Mouse (Mus musculus): ENCODE measurements around the gene Myo1b.
A peak's percentile ranks its signal among the peaks of the same experiment; 100 is the strongest.

Gene Myo1b

GRCm38 (mm10) chr1:51789269-51789668 is 126.6 kb downstream of the Myo1b start:
- no peak for DNase-seq (ENCODE audit: low spot score in 2 of 2)

GRCm38 (mm10) chr1:51782091-51782490 is 133.8 kb downstream of the Myo1b start:
- DNase-seq (ENCODE audit: low spot score in 2 of 2), result no peak

GRCm38 (mm10) chr1:51780357-51780756 is 135.5 kb downstream of the Myo1b start:
- DNase-seq (ENCODE audit: low spot score in 2 of 2), result no peak

DNA sequence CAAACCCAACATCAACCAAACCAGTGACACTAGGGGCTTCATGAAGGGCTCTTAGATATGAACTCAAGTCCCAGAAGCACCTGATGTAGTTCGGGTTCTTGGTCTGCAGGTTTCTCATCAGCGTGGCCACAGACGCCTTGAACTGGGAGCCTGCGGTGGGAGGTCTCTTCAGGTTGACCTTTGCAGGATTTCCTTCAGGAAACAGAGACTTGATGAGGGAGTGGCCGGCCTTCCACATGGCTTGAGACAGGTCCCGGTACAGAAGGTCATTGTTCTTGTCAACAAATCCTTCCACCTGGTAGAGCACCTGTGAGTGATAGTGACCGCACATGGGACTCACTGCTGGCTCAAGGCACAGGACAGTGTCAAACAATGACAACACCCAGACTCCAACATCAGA is 137.6 kb downstream of the Myo1b start:
- DNase-seq (ENCODE audit: low spot score in 2 of 2), result no peak

DNA sequence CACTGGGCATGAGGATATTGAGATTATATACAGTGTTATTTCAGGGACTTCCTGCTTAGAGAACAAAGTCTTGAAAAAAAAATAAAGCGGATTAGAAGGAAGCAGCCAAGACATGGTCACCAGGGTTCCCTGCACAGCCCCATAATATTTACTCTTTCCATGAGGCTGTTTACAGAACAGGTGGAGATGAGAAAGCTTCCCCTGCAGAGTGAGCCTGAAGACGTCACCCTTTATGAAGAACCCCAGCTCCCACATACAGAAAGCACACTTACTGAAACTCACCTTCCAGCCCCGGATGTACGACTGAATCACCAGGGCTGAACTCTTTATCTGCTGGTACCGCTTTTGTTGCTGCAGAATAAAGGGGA is 145.4 kb downstream of the Myo1b start:
- DNase-seq (ENCODE audit: low spot score in 2 of 2), result no peak

GRCm38 (mm10) chr1:51769815-51770503 is 145.9 kb downstream of the Myo1b start:
- no peak for DNase-seq (ENCODE audit: low spot score in 2 of 2)

DNA sequence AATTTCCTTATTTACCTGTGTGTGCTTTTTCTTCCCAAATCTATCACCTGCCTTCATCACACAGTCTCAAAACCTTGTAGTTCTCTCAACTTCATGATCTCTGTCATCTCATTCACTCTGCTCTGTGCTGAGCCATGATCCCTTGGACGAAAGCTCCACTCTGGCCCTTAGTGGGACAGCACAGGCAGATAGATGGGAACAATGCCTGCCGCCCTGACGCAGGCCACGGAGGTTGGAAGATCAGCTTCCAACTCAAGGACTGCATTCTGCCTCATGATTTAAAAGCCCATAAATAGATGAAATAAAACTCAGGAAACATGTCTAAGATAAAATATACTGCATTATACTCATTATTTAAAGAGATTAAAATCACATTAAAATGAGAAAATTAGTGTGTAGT is 149.6 kb downstream of the Myo1b start:
- no peak for DNase-seq (ENCODE audit: low spot score in 2 of 2)

GRCm38 (mm10) chr1:51765156-51765555 is 150.7 kb downstream of the Myo1b start:
- no peak for DNase-seq (ENCODE audit: low spot score in 2 of 2)

GRCm38 (mm10) chr1:51759657-51760056 is 156.2 kb downstream of the Myo1b start:
- DNase-seq (ENCODE audit: low spot score in 2 of 2), result no peak

GRCm38 (mm10) chr1:51758326-51759109 is 157.4 kb downstream of the Myo1b start:
- peak; percentile 58 to 60 for DNase-seq (ENCODE audit: low spot score in 2 of 2)

- DNase-seq (ENCODE audit: low spot score in 2 of 2), result no peak
Measured at GRCm38 (mm10) chr1:51753621-51754020, 162.2 kb downstream of the Myo1b start.

GRCm38 (mm10) chr1:51751006-51751405 is 164.9 kb downstream of the Myo1b start:
- DNase-seq (ENCODE audit: low spot score in 2 of 2), result no peak

GRCm38 (mm10) chr1:51748306-51748705 is 167.6 kb downstream of the Myo1b start:
- no peak for DNase-seq (ENCODE audit: low spot score in 2 of 2)

DNA sequence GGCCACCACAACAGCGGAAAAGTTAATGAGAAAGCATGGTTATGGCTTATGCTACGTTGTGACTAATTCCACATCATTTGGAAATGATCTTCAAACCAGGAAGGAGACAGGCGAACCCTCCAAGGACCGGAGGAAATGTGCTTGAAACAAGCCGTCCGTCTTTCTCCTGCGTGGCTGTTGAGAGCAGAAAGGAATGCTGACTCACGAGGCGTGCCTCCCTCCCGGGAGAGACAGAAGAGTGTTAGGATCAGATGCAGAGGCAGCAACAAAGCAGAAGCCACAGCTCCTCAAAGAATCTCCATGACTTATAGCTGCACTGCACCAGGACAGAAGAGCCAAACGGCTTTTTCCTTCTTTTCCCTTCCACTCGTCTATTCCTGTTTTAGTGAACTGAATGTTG is 168.4 kb downstream of the Myo1b start:
- DNase-seq (ENCODE audit: low spot score in 2 of 2), result peak in 1 of 2 experiments; percentile 15

DNA sequence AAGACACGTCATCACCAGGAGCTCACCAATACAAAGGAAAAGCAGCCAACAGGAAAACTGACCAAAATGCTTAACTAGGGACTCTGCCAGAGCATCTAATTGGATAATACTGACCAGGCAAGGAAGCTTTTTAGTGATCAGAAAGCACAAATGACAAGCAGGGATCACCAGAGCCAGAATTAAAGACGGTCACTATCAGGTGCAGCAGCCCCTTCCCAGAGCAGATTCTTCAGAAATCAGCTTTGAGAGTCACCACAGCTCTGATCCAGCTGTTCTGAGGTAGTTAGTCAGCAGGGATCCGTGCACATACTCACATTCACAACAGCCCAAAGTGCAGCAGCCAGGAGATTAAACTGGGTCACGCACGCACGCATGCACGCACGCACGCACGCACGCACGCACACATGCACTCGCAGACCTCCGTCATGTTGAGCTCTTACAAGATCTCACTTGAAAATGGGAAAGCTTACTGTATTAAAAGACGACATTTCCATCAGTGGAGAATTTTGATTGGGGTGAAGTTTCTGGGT is 169.1 kb downstream of the Myo1b start:
- no peak for DNase-seq (ENCODE audit: low spot score in 2 of 2)

DNA sequence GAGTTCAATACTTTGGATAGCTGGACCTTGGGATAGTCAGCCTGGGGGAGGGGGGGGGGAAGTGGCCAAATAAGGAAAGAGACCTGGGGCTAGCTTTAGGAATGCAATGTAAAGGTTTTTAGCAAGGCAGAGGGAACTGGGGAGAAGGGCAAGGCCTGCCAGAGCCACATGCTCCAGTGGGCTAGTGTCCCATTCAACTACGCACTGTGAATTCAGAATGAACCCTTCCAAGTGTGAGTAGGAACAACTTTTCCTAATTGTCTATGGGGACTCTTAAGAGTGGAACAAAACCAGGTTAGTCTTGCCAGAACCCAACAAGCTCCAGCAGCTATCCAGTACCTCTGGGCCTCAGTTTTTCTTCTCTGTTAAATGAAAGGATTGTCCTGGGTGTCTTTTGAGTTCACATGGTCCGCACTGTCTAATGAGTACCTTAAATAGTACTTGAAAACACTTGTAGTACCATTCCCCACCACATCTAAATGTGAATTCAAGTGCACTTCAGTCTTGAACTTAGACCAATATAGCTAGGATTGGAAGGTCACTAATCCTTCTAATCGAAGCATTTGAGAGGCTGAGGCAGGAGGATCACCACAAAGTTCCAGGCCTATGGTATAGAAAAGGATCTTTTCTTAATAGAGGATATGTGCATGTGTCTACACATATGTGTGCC is 172.0 kb downstream of the Myo1b start:
- DNase-seq (ENCODE audit: low spot score in 2 of 2), result no peak

DNA sequence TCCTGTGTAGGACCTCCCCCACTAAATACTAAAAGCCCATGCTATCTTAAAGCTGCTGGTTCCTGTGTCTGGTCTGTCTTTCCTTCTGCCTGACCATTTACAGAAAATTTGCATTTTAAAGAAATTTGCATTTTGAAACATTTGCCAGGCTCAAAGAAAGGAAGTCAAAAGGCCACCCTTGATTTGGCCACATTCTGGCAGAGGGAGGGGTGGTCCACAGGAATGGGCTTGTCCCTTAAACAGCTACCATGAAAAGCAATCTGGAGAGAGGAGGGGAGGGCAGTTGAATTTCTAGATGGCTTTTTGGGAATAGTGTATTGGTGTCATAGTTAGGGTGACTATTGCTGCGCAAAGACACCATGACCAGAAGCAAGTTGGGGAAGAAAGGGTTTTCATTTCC is 173.3 kb downstream of the Myo1b start:
- DNase-seq (ENCODE audit: low spot score in 2 of 2), result no peak

DNA sequence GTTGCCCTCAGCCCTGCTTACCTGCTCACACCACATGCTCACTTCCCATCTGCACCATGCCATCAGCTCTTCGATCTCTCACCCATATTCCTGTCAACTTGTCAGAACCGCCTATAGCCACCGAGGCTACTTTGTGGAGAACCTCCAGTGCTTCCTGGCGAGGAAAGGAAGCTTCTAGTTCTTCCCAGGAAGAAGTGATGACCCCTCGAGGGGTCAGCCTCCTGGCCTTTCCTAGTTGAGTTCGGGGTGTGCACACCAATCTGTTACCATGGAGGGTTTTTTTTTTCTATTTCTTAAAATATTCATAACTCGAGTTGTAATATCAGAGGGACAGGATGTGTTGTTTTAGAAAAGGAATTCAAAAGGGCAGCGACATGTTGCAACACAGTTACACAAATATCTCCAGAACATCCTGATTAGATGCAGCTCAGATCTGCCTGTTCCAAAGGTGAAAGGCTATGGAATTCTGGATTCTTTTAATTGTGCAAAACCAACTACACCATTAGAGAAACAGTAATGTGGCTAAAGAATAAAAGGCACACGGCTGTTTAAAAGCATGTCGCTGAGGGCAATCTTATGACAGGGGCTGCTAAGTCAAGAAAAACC is 175.1 kb downstream of the Myo1b start:
- no peak for DNase-seq (ENCODE audit: low spot score in 2 of 2)

GRCm38 (mm10) chr1:51739252-51739852 is 176.5 kb downstream of the Myo1b start:
- no peak for DNase-seq (ENCODE audit: low spot score in 2 of 2)

GRCm38 (mm10) chr1:51736822-51737221 is 179.0 kb downstream of the Myo1b start:
- DNase-seq (ENCODE audit: low spot score in 2 of 2), result no peak

DNA sequence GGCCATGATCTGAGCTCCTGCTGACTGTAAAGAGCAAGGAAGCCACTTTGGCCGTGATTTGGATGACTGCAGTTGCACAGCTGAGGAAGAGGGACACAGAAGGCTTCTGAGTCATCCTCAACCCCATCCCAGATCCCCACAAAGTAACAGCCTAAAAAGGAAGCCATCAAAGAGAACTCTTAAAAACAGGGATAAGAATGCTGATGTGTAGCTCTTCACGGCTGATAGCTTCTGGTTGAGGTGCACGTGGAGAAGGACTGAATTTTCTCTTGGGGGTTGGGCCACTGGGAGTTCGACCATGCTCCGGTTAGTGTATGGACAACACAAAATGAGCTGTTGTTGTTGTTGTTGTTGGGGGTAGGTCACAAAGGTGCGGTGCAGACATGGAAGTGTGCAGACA is 181.2 kb downstream of the Myo1b start:
- DNase-seq (ENCODE audit: low spot score in 2 of 2), result no peak

GRCm38 (mm10) chr1:51729407-51729806 is 186.5 kb downstream of the Myo1b start:
- DNase-seq (ENCODE audit: low spot score in 2 of 2), result no peak

All from left cerebral cortex, adult 9 months (tissue).